Mouse (Mus musculus) forelimb bud, embryonic 11.5 days (tissue): ENCODE data around the gene Snf8.

Experiments
- DNase-seq: peaks from one replicate; pipeline ENCODE4 v3.0.0-alpha.2; 2012; ENCODE audit warnings: low read depth, low spot score

The Snf8 gene

GRCm38 (mm10) chr11:96034596-96035052, at the start of gene Snf8:
Gene Snf8 (plus strand): TSS chr11:96034885.
- peak; percentile 91 for DNase-seq

DNA sequence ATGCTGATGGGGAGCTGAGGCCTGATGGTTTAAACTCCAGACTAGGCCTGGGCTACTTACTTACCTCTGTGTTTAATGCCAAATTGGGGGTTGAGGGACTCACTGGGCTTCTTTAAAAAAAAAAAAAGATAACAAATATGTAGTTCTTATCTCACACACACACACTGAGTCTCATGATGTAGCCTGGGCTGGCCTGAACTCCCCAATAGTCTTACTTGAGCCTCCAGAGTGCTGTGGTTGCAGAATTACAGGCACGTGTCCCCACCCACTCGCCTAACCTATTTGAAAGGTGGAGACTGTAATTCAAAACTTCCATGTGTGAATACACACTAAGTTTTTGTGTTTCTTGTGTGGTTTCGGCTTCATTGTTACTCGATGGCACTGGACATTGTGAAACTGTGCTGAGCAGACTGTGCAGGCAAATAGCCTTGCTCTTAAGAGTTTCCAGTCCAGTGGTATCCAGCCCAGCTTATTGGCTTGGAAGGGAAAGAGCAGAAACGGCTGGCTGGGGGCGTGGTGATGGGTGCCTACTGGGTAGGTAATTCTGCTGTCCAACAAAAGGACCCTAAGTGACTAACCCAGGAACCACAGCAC, 46.7 kb upstream of the Snf8 start:
- no peak for DNase-seq

GRCm38 (mm10) chr11:95988533-95988932, 46.2 kb upstream of the Snf8 start:
- no peak for DNase-seq

- DNase-seq = no peak
These were observed 44.8 kb upstream of the Snf8 start for GRCm38 (mm10) chr11:95989864-95990263.

DNA sequence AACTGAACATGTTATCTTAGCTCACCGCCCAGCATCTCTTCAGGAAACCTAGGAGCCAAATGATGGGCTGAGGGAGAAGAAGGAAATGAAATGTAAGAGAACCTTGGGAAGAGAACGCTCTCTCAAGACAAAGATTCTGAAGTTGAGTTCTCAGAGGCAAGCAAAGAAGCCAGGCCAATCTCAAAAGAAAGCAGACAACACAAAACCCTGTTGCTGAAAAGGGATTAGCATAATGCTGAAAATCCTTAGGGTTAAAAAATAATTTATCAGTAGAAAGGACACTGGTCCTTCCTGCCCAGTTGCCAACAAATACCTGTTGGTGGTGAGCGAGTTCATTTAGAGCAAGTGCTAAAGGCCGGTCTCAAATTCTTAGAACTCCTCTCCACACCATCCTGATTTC, 44.3 kb upstream of the Snf8 start:
- no peak for DNase-seq

DNA sequence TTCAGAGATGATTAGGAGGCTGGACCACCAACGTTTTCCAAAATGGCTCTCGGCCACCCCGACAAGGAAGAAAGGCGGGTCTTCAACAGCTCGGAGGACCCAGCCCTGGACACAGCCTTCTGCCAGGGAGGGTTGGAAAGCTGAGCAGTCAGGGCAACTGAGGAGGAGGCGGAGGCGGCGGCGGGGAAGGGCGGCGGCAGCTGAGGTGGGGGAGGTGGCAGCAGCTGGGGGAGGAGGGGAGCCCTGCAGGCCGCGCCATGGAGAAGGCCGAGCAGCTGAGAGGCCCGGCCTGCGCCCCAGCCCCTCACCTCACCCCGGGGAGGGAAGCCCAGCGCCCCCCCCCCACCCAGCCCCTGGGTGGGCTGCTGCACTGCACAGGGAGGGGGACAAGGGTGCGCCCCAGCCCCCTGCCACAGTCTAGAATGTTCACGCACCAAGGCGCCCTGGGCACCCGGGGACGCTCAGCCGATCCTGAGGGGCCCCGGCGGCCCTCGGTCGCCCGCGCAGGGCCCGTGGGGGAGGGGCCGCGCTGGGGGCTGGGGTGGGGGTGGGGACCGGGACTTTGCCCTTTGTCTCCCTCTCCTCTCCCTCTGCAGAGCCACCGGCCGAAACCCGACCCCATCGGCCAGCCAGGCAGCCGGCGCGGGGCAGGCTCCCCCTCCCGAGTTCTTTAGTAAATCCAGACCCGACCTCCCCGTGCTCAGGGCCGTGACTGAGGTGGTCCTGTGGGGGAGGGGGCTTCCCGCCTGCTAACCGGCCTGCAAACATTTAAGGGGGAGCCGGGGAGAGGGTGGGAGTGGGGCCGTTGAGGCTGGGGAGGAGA, 43.6 kb upstream of the Snf8 start:
- peak; percentile 90 for DNase-seq

DNA sequence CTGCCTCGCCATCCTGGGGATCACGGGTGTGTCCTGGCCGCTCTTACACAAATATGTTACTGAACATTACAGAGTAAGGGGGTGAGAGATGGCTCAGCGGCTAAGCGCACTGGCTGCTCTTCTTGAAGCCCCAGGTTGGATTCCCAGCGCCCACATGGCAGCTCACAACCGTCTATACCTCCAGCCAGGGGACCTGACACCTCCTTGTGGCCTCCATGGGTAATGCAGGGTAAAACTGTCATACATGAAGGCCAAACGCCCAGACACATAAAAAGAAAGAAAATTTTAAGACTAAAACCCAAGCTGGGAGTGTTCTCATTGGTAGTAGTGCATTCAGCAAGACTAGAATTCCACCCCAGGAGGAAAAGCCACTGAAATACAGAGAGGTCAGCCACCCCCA, 40.5 kb upstream of the Snf8 start:
- DNase-seq = no peak

DNA sequence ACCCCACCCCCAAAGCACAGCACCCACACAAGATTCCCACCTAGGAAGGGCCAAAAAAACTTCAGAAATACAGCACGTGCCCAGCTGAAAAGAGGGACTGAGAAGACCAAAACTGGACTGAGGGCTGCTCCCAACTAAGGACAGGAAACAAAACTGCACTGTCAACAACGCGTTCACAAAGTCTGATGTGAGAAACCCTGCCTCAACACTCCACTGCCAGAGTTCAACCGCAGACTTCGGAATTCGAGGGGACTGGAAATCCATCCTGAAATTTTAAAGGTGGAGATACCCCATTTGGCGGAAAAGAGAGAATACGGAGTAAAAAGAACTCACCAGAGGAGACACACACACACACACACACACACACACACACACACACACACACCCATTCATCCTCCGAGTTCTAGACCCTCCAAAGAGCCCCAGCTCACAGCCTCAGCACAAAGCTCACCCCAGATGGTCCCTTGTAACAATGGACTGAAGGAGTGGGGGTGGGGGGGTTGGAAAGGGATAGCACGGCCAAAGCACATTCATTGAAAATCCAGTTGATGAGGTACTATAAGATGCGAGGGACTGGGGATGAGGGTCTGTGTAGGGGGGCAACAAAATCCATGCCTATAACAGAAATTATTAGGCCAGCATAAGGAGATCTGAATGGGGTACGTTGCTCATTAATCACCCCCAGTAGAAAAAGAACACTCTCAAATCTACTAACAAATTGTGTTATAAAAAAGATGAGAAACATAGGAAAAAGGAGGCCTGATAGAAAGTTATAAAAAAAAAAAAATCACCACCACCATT, 31.4 kb upstream of the Snf8 start:
- no peak for DNase-seq

GRCm38 (mm10) chr11:96003969-96004792, 30.5 kb upstream of the Snf8 start:
- no peak for DNase-seq

DNA sequence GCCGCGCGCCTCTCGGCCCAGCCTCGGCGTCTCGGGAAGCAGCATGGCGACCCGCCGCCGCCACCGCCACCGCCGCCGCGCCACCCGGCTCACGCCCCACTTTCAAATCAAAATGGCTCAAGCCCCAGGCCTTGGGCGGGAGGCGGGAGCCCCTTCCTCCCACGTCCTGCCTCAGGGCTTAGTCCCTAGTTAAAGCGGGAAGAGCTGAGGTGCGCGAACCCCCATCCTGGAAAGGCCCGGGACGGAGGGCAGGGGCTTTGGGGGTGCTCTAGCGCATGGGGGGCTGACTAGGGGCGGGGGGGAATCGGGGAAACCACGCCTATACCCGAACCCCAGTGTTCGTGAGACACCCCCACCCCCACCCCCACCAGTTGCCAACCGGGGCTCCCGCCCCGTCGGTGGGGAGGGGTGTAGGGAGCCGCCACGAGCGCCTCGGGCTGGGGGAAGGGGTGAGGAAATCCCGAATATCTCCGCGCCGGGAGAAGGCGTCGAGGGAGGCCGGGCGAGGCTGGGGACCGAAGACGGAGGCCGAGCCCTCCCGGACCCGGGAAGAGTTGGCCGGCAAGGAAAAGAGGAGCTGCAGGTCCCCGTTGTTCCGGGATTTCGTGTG, 29.8 kb upstream of the Snf8 start:
- no peak for DNase-seq

DNA sequence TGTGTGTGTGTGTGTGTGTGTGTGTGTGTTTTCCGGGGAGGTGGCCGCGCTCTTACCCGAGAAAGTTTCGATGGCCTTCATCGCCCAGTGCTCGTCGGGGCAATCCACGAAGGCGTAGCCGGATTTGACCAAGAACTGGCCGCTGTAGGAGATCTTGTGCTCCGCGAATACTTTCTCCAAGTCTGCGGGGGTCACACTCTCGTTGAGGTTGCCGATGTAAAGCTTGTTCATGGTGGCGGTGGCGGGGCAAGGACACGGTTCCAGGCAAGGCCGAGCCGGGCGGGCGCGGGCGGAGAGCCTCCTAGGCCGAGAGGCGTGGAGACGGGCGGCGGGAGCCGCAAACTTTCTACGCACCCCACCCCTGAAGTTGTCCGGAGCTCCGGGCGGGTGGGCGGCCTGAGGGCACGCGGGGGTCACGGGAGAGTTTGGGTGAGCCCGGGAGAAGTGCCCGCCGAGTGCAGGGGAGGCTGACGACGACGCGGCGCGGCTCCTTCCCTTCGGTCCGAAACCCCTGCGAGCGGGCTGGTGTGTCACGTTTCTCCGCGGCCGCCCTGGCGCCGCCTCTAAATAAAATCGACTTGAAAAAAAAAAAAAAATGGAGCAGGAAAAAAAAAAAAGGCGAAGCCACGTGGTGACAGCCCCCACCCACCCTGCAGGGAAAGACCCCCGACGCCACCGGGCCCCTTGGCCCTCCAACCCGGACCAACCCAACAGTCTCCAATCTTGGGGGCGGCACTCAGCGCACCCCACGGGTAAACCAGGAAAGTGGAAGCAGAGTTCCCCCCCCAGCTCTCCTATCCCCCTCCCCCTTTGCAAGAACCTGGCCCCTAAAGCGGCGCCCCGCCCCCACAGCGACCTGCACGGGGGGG, 29.0 kb upstream of the Snf8 start, which contains the start of gene Igf2bp1:
TSS of gene Igf2bp1 (minus strand) at position 538 of the 869 bp plus-strand sequence.
- peak; percentile 82 for DNase-seq

DNA sequence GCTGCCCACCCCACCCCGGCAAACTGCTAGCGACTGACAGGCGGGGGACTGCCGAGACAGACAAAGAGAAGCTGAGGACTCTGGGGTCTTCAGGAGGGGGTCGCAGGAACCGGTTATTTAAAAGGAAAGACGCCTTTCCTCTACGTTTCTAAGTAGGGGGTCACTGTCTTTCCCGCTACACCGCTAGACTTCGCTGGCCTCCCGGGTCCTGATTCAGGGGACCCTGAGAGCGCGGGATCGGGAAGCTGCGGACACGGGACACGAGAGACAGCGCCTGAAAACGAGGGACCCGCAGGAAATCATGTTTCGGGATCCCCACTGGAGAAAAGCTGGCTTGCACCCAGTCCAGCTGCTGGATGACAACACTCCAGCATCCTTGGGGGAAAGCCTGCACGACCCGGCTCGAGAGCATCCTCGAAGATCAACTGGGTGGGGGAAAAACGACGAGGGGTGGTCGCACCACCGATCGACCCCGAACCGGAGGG, 28.3 kb upstream of the Snf8 start:
- peak; percentile 60 for DNase-seq

- DNase-seq = peak; percentile 96
These were observed 27.7 kb upstream of the Snf8 start for GRCm38 (mm10) chr11:96006852-96007515.

DNA sequence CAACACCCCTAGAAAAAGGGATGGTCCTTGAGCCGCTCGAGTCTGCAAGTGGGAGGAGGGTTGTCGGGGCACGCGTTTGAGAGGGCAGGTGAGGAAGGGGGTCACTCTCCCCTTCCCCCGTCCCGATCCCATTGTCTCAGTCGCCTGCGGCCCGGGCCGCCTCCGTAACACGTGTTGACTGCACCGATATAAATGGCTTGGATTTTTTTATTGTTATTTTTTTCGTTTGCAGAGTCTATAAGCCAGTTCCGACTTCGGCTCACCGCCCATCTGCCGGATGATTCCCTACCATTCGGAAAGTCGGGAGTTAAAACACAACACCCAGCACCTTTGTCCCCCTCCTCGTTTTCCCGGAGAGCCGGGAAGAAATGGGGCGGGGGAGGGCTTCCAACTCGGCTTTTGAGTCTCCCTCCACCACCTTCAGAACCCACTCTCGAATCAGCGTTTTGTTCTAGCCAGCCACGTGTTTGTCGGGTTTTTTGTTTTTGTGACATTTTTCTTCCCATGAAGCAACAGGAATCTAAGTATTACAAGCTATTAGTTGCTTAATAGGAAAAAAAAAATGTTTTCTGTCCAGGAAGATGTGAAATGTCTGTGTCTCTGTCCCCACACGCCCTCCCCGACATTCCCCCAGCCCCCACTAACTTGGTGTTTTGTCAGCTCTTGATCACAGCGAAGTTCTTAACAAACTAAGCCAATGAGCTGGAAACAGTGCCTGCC, 27.0 kb upstream of the Snf8 start:
- peak; percentile 59 for DNase-seq

DNA sequence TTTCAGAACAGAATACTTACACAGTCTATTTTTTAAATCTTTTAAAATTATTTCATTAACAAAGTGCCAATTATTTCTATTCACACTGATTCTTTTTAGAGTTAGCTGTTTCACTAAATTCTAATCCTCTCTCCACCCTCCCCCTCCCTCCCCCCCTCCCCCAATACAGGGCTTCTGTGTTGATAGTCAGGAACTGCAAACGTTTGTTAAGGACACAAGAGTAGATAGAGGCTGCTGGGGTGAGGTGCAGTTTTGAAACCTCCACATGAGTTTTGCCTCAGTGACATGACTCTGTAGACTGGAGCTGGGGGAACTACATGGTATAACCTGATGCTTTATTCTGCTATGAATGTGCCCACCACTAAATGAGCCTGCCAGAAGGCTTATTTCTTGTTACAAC, 25.9 kb upstream of the Snf8 start:
- DNase-seq = no peak

- no peak for DNase-seq
These were observed 22.7 kb upstream of the Snf8 start for GRCm38 (mm10) chr11:96011982-96012381.

GRCm38 (mm10) chr11:96015421-96015820, 19.3 kb upstream of the Snf8 start:
- no peak for DNase-seq

GRCm38 (mm10) chr11:96017941-96018351, 16.7 kb upstream of the Snf8 start:
- no peak for DNase-seq

DNA sequence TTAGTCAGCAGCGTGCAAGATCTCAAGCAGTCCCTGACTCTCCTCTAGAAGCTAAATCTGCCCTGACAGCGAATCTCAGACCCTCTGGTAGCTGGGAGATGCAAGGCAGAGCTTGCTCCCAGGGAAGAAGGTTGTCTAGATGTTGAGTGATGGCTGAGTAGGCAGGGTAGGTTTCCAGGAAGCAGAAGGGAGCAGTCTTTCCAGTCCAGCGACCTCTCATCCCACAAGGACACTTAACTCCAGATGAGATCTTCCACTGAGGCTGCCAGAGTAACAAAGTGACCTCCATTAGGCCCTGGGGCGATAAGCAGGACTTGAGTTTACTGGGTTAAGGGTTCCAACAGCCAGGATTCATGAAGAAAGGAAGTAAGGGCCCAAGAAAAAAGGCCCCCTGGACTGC, 14.1 kb upstream of the Snf8 start:
- no peak for DNase-seq
